Mouse (Mus musculus) lung, adult 2 months (tissue): Measurements from ENCODE around the gene Catsperz.

Experiments
- CTCF ChIP-seq: fragments of 200-500 bp; IDR thresholded peaks from 2 replicates; pipeline ENCODE4 v1.5.1; 2011; ENCODE audit warnings: mild to moderate bottlenecking, low read length, control low read depth; ENCODE audit not compliant: insufficient read depth
- POLR2A ChIP-seq: fragments of 200-500 bp; IDR thresholded peaks from 2 replicates; pipeline ENCODE4 v1.6.1; 2011; ENCODE audit warnings: low read depth, mild to moderate bottlenecking, control low read depth, low read length, borderline replicate concordance; ENCODE audit errors: extremely low read depth

- TF ChIP-seq CTCF (0 out of 2 replicates have a peak, but pooled peaks have one; percentile 29), POLR2A (no peak)
Measured at GRCm38 (mm10) chr19:6936299-6936698, 11.1 kb upstream of the Catsperz start.
